Mouse (Mus musculus): ENCODE data around the gene Gm42372.

Gene Gm42372

GRCm38 (mm10) chr7:17003230-17003960, 20.5 kb downstream of the Gm42372 start:
- no peak for DNase-seq (ENCODE audit: low spot score in 2 of 2)

GRCm38 (mm10) chr7:17004716-17005115, 21.8 kb downstream of the Gm42372 start:
- no peak for DNase-seq (ENCODE audit: low spot score in 2 of 2)

- DNase-seq (ENCODE audit: low spot score in 2 of 2): no peak
These were observed 24.4 kb downstream of the Gm42372 start for GRCm38 (mm10) chr7:17007300-17007699.

- no peak for DNase-seq (ENCODE audit: low spot score in 2 of 2)
These were observed 26.6 kb downstream of the Gm42372 start for GRCm38 (mm10) chr7:17009326-17010009.

GRCm38 (mm10) chr7:17010010-17010347, 27.1 kb downstream of the Gm42372 start:
- DNase-seq (ENCODE audit: low spot score in 2 of 2): no peak

GRCm38 (mm10) chr7:17011909-17012590, 29.2 kb downstream of the Gm42372 start:
- no peak for DNase-seq (ENCODE audit: low spot score in 2 of 2)

- no peak for DNase-seq (ENCODE audit: low spot score in 2 of 2)
These were observed 32.5 kb downstream of the Gm42372 start for GRCm38 (mm10) chr7:17015381-17015780.

GRCm38 (mm10) chr7:17017036-17017435, 34.1 kb downstream of the Gm42372 start:
- peak; percentile 85 to 89 for DNase-seq (ENCODE audit: low spot score in 2 of 2)

- no peak for DNase-seq (ENCODE audit: low spot score in 2 of 2)
These were observed 35.0 kb downstream of the Gm42372 start for GRCm38 (mm10) chr7:17017921-17018320.

- DNase-seq (ENCODE audit: low spot score in 2 of 2): no peak
These were observed 36.7 kb downstream of the Gm42372 start for GRCm38 (mm10) chr7:17019426-17020166.

- DNase-seq (ENCODE audit: low spot score in 2 of 2): no peak
These were observed 39.3 kb downstream of the Gm42372 start for GRCm38 (mm10) chr7:17022176-17022575.

GRCm38 (mm10) chr7:17023701-17024100, 40.8 kb downstream of the Gm42372 start:
- DNase-seq (ENCODE audit: low spot score in 2 of 2): no peak

- no peak for DNase-seq (ENCODE audit: low spot score in 2 of 2)
These were observed 41.3 kb downstream of the Gm42372 start for GRCm38 (mm10) chr7:17024141-17024540.

GRCm38 (mm10) chr7:17024814-17025504, 42.1 kb downstream of the Gm42372 start:
- no peak for DNase-seq (ENCODE audit: low spot score in 2 of 2)

- no peak for DNase-seq (ENCODE audit: low spot score in 2 of 2)
These were observed 42.6 kb downstream of the Gm42372 start for GRCm38 (mm10) chr7:17025505-17025894.

GRCm38 (mm10) chr7:17025896-17026622, 43.2 kb downstream of the Gm42372 start:
- DNase-seq (ENCODE audit: low spot score in 2 of 2): no peak

GRCm38 (mm10) chr7:17026710-17027587, 44.1 kb downstream of the Gm42372 start:
- no peak for DNase-seq (ENCODE audit: low spot score in 2 of 2)

GRCm38 (mm10) chr7:17027588-17028343, 44.9 kb downstream of the Gm42372 start, which contains the start of gene Ppp5c:
Gene Ppp5c (minus strand): TSS chr7:17027924.
- DNase-seq (ENCODE audit: low spot score in 2 of 2): peak; percentile 85 to 92

- no peak for DNase-seq (ENCODE audit: low spot score in 2 of 2)
These were observed 46.0 kb downstream of the Gm42372 start for GRCm38 (mm10) chr7:17028923-17029322.

All from frontal cortex, postnatal 10 days (tissue).